Mouse (Mus musculus) megakaryocyte progenitor cell, adult 5-6 weeks (primary cell): Measurements from ENCODE around the gene Rsl1d1. TPM values are rescaled to one million over a fixed set of nuclear protein-coding genes. Genes with fewer than 3 reads are reported as not detected.
A peak's percentile ranks its signal among the peaks of the same experiment; 100 is the strongest.

Source experiments
- ATAC-seq: replicated peaks from 2 replicates; pipeline ENCODE4 v1.8.0; 2016; ENCODE audit warnings: mild to moderate bottlenecking, moderate TSS enrichment, inconsistent platforms; ENCODE audit not compliant: poor library complexity
- total RNA-seq, 2 experiments: library from RNA; stranded (forward) in 1 of 2; stranded (reverse) in 1 of 2; fragments of 157-497, 149-512 nt in 1 of 2; fragments of 200-1000 nt in 1 of 2; gene quantifications; 2 replicates each; pipeline versions ENCODE4 v1.2.3 to v1.2.4; 2015 to 2017

Gene Rsl1d1
- 297 and 301 TPM in 2 replicates for total RNA-seq (2015)
- total RNA-seq (2017) = 270 and 301 TPM in 2 replicates

- peak; percentile 94 for ATAC-seq
Observed at GRCm38 (mm10) chr16:11202571-11203554, at the start of gene Rsl1d1. Gene Rsl1d1, minus strand, starts transcription at chr16:11203331.

GRCm38 (mm10) chr16:11247791-11248190 lies 44.7 kb upstream of the Rsl1d1 start:
- ATAC-seq = no peak

DNA sequence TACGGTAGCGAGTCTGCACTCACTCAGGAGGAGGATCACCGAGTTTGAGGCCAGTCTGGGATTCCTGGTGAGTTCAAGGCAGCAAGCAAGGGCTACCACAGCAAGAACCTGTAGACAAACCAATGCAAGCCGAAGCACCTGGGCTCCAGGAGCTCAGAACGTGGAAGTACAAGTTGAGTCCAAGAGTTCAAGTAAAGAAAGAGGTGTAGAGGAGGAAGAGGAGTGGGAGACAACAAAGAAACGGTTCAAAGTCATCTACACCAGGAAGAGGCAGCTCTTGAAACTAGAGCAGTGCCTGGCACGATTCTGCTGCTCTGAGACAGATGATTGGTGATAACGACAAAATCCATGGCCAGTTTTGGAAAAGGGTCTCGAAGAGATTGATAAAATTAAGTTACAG lies 42.6 kb upstream of the Rsl1d1 start:
- ATAC-seq = no peak

GRCm38 (mm10) chr16:11242401-11242800 lies 39.3 kb upstream of the Rsl1d1 start:
- ATAC-seq = no peak

- ATAC-seq = no peak
Observed at GRCm38 (mm10) chr16:11217801-11218200, 14.7 kb upstream of the Rsl1d1 start.

- ATAC-seq = peak; percentile 35; the same call in 1 of the 2 replicates
Observed at GRCm38 (mm10) chr16:11203600-11204390, 664 bp upstream of the Rsl1d1 start.

GRCm38 (mm10) chr16:11201740-11202394 lies 1.3 kb downstream of the Rsl1d1 start:
- ATAC-seq = no peak

- no peak for ATAC-seq
Observed at GRCm38 (mm10) chr16:11200247-11200646, 2.9 kb downstream of the Rsl1d1 start.

- peak; percentile 20; the same call in 1 of the 2 replicates for ATAC-seq
Observed at GRCm38 (mm10) chr16:11198467-11198866, 4.7 kb downstream of the Rsl1d1 start.

- no peak for ATAC-seq
Observed at GRCm38 (mm10) chr16:11197052-11197451, 6.1 kb downstream of the Rsl1d1 start.

GRCm38 (mm10) chr16:11193231-11193630 lies 9.9 kb downstream of the Rsl1d1 start:
- no peak for ATAC-seq

DNA sequence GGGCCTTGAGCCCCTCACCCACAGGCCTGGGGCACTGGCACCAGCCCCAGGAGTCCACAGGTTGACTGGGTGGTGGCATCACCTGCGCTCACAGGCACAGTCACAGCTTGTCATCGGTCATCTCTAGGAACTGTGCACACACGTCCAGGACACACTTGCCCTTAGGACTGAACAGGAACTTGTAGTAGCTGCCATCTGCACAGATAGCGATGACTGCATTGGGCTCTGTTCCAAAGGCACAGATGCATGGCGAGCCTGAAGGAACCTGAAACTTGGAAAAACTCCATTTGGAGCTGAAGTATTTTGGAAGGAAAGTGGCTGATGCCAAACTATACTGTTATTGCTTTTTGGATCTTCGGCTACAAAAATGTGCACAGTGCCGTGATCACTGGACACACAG lies 13.0 kb downstream of the Rsl1d1 start:
- ATAC-seq = no peak

GRCm38 (mm10) chr16:11177404-11177803 lies 25.7 kb downstream of the Rsl1d1 start:
- no peak for ATAC-seq

DNA sequence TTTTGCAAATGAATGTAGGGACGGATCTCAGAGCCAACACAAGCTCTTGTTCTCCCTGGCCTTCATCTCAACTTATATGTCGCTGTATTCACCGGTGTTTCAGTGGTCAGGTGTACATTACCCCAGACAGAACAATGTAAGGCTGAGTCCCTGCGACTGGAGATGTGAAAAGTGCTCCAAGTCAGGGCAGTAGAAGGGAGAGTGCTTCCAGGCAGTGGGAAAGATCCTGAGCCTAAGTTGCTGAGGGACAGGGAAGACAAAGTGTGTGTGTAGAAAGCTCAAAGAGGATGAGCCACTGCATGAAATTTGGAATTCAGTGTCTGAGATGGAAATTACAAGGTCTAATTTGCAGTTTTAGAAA lies 26.3 kb downstream of the Rsl1d1 start:
- ATAC-seq = no peak

- ATAC-seq = peak; percentile 85
Observed at GRCm38 (mm10) chr16:11176208-11176883, 26.8 kb downstream of the Rsl1d1 start, which contains the start of gene Zc3h7a. Gene Zc3h7a, minus strand, starts transcription at chr16:11176393.

- peak; percentile 40 for ATAC-seq
Observed at GRCm38 (mm10) chr16:11175489-11176207, 27.5 kb downstream of the Rsl1d1 start.

GRCm38 (mm10) chr16:11175100-11175488 lies 28.0 kb downstream of the Rsl1d1 start:
- ATAC-seq = no peak

DNA sequence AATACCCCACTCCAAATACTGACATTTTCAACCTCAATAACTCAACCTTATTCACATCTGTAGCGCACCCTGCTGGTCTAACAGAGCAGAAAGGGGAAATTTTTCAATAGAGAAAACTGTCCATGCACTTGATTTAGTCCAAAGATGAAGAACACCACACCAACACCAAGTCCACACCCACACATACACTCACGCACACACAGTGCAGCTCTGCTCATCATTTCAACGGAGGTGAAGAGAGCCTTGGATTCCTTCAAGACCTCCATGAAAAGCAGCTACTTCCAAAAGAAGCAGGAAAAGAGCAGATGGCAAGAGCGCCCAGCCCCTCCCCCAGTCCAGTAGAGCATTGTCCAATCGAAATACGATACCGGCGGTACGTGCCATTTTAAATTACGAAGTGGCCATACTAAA lies 28.5 kb downstream of the Rsl1d1 start:
- peak; percentile 40 for ATAC-seq

DNA sequence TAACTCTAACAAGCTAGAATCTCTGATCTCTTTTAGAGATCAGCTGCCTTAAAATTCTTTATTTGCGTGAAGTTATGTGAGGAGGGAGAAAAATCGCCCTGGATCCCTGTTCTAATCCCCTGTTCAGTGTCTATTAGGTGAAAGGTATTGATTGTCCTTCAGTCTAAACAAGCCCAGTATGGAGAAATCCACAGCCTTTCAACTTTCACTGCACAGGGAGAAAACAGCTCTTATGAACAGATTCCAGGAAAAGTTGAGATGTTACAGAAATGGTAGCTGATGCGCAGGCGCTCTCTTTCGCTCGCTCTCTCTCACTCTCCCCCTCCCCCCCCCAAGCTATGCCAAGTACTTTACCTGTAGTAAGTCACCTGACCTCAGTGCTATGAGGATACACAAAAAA lies 31.5 kb downstream of the Rsl1d1 start:
- no peak for ATAC-seq

DNA sequence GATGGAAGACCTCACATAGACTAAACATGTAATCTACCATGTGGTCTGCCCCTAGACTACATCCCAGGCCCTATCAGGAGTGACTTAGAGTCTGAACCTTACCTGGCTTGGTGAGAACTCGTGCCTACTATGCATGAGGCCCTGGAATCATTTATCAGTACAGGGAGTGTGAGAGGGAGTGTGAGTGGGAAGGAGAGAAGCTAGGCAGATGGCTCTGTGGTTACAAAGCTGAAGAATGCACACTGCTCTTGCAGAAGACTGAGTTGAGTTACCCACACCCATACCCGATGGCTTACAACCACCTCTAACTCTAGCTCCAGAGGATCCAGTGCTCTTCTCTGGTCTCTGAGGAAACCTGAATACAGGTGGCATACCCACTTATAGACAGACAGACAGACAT lies 36.7 kb downstream of the Rsl1d1 start:
- ATAC-seq = no peak
